Mouse (Mus musculus): ENCODE results near the gene Gm17087.

The Gm17087 gene

DNA sequence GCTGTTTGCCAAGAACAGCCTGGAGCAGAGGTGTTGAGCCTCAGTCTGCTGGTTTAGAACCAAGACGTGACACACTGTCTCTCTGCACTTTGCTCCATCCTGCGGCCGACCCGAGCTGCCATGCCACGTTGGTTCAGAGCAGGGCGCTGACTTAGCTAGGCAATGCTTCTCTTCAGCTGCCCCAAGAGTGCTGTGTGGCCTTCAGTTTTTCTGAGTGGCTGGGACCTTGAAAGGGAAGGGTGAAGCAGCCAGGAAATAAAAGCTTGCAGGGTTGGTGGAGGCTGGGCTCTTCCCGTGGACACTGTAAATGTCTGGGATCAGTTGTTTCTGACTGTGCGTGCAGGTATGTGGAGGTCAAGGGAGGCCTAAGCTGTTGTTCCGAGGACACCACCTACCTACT, 20.4 kb downstream of the Gm17087 start:
- in situ Hi-C loops (cut with MboI, MseI) = loop anchor here in 1 of 2 experiments (5.0 kb wide), 1 partner anchor 46 kb away; no protein-coding TSS in a partner anchor

DNA sequence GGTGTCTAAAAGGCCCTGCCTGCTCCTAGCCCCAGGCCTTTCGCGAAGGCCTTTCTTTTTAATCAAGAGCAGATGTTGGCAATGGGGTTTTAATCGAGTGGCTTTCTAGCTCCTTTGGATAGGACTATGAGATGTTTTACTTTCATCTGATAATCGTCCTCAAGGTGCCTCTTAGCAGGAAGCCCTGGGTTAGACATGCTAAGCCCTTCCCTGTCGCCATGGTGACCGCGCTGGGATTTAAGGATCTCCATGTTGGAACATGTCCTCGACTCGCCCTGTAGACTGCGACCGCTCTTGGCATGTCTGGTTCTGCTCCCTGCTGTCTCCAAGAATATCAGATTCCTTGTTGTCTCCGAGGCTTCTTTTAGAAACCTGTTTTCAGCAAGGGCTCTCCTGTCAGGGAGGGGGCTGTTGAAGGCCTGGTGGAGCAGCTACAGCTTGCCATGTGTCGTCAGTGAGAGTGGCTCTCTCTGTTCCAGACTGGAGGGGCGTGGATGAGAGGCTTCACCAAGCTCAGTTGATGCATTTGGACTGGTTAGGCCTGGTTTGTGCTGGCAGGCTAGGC, 24.7 kb downstream of the Gm17087 start:
- in situ Hi-C loops (cut with MboI, MseI) = no loop called here

DNA sequence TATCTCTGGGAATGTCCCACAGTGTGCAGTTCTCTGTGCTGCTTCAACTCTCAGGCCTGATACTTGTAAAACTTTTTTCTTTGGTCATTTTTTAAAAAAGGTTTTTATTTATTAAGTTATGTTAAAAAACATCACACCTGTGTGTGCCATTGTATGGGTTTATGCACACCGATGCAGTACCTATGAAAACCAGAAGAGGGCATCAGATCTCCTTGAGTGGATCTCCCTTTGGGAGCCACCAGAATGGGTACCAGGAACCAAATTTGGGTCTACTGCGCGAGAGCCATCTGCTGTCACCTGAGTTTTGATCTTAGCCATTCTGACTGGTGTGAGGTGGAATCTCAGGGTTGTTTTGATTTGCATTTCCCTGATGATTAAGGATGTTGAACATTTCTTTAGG, 28.6 kb downstream of the Gm17087 start:
- in situ Hi-C loops (cut with MboI, MseI) = loop anchor here in 1 of 2 experiments (5.0 kb wide), 1 partner anchor 54 kb away; no protein-coding TSS in a partner anchor

DNA sequence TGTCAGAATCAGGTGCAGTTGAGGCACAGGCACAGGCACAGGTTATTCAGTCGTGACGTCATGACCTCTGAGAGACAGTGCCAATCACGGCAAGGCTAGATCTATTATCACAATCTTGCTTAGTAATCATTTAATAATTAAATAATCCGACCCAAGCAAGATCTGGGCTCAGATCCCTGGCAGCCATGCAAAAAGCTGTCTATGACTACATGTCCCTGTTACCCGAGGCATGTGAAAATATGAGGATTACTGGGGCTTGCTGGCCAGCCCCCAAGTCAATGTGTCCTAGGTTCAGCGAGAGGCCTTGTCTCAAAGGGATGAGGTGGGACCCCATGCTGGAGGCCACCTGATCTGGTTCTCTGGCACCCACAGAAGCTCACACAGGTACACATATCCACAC, 30.2 kb downstream of the Gm17087 start:
- in situ Hi-C loops (cut with MboI, MseI) = loop anchor here in 1 of 2 experiments (5.0 kb wide), 1 partner anchor 56 kb away; no protein-coding TSS in a partner anchor

DNA sequence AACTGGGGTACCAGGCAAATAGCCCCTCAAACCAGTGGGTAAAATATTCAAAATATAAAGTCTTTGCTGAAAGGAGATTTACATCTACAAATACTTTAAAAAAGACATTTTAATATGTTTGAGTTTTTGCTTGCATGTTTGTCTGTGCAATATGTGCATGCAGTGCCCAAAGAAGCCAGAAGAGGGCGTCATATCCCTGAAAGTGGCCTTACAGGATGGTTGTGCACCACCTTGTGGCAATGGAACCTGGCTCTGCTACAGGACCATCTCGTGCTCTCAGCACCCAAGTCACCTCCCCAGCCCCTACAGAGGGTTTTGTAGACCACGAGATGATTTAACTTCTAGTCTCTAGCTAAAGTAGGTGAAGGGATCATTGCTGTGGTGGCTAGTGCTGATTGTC, 32.9 kb downstream of the Gm17087 start:
- in situ Hi-C loops (cut with MboI, MseI) = no loop called here

DNA sequence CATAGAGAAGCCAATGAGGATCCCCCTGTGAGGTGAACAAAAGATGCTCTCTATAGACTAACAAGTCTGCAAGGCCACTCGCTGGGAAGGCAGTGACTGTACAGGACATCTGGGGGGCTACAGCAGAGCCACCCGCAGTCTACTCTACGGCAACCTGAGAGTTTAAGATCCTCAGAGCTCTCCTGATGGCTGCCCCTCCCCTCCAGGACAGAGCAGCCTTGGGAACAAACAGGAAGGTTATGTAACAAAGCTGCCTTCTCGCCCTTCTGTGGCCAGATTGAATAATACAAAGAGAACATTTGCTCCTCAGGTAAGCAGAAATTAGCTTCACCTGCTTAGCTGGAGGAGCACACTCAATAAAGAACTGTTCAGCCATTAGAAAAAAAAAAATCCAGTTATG, 34.1 kb downstream of the Gm17087 start:
- in situ Hi-C loops (cut with MboI, MseI) = no loop called here

DNA sequence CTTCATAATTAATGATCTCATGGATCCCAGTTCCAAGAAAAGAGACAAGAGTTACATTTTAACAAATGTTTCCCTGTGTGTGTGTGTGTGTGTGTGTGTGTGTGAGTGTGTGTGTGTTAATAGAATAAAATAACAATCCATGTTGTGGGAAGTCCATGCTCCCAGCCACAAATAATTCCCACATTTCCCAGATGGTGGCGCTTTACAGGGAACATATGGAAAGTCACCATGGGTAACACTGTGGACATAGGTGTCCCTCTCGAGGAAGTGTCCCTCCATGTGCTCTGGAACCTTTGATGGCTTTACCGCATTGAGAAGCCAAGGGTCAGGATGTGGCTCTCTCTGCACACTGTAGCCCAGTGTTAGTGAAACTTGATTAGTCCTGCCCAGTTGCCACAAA, 38.1 kb downstream of the Gm17087 start:
- in situ Hi-C loops (cut with MboI, MseI) = no loop called here

DNA sequence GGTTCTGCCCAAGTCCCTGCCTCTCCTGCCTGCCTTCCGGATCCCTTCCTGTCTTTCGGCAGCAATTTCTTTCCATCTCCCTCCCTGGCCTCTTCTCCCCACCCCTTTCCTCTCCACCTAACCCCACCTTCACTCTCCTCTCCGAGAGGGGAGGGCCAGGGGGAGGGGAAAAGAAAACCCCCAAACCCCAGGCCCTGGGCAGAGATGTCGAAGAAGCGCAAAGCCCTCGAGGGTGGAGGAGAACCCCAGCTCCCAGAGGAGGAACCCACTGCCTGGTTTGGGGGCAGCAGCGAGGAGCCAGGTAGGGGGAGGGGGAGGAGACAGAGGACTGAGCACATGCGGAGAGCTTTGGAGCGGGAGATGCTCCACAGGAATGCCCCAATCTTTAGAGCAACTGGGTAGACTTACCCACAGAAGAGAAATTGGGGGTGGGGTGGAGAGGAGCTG, 39.9 kb downstream of the Gm17087 start:
- in situ Hi-C loops (cut with MboI, MseI) = no loop called here

DNA sequence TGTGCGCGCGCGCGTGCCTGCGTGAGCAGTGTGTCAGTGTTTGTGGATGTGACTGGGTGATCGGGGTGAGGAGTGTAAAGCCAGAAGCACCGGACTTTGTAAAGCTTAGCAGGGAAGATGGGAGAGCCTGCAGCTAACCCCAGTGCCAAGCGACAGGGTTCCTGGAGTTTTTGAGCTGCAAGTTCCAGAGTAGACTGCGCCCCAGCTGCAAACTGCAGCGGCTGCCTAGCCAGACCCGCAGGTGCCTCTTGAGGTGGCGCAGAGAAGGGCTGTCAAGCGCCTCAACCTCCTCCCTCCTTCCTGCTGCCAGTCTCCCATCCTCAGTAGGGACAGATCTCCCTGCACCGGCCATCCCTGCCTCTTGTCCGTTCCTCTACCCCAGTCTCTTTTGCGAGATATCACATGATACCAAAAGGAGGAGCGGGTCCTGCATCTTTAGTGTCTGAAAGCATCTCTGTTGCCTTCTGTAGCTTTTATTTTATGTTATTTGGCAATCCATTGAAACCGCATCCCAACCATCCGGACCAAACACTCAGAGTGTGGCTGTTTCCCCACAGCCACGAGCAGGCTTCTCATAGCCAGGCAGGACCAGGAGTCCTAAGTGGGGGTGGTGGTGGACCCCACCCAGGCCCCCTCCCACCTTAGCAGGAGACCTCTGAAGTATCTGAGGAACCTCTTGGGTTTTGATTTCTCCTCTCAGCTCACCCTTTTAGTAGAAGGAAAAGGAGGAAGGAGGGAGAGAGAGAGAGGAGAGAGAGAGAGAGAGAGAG, 40.6 kb downstream of the Gm17087 start:
- in situ Hi-C loops (cut with MboI, MseI) = no loop called here

DNA sequence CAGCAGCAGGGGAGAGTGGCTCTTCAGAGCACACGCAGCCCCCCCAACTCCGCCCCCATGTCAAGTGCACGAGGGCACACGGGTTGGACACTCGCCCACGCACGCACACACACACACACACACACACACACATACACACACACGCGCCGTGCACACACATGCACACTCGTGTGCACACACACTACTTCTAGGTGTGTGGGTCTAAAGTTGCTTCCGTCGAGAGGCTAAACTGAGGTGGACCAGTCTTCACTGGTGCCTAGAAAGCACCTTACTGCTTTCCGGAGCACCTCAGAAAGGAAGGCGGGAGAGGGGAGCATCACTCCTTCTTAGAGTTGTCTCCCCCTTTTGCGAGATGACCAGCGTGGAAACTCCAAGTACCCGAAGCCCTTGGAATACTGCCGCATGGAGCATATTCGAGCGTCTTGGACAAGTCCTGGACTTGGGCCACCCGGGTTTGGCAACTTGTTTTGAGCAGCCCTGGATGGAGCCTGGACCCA, 41.5 kb downstream of the Gm17087 start, which contains the start of gene Pde10a:
TSS of gene Pde10a (plus strand) at position 148 of the 497 bp plus-strand sequence.
- in situ Hi-C loops (cut with MboI, MseI) = no loop called here

DNA sequence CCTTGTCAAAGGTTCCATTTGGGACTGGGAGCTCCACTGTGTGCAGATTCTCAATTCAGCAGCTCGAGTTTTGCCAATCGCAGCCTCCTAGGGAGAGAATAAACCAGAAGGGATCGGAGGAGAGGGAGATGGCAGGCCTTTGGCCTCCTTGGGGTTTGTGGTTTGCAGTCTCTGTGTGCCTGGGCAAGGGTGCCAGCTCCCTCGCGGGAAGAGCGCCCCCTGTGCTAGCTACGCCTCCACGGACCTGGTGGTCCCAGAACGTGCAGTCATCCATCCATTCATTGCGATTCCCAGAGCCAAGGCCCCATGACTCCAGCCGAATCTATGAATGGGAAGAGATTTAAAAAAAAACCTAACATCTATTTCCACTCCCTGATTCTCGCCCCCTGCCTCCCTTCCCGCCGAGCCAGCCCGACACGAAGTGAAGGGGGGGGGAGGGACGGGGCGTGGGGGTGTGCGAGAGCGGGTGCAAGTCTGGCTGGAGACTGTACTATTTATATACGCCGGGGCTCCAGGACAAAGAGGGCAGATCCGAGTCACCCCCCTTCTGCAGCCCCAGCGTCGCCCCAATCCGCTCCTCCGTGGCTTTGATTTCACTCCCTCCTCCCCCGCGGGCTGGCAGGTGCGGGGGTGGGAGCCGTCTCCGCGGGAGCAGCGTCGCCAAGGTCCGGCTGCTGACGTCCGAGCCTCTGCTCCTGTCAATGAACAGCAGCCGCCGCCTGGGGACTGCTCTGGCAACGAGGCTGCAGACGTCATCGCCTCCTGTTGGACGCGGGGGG, 42.2 kb downstream of the Gm17087 start:
- in situ Hi-C loops (cut with MboI, MseI) = loop anchor here in 1 of 2 experiments (5.0 kb wide), 1 partner anchor 42 kb away; no protein-coding TSS in a partner anchor

DNA sequence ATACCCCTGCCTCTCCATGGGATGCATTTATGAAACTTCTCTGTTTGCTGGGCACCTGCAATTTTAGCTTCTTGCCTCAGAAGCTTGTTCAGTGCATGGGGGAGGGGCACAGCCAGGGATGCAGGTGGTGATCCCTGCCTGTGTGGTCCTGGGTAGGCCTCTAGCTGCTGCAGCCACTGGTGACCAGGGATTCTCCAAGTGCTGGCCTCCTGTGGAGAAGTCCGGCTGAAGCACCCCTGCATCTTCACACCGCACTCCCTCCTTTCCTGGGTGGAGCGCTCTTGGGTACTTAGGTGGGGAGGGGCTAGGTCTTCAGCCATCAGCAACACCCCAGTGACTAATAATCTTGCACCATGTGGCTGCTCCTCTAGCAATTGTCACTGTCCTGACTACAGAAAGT, 42.8 kb downstream of the Gm17087 start:
- in situ Hi-C loops (cut with MboI, MseI) = loop anchor here in 1 of 2 experiments (5.0 kb wide), 1 partner anchor 42 kb away; no protein-coding TSS in a partner anchor

DNA sequence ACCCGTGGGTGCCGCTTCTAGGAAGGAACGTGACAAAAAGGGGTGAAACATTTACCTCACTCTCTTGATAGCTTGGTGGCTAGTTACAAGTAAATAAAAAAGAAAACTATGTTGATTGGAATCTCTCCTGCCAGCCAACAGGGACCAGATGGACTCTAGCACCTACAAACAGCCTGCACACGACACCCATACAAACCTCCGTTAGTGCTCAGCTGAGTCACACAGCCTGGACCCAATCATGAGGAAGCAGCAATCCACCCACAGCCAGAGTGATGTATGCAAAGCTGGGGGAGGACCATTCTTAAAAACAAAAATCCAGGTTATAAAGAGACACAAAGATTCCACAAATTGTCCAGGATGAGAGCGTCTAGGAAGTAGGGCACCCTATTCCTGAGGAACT, 50.7 kb downstream of the Gm17087 start:
- in situ Hi-C loops (cut with MboI, MseI) = no loop called here

All from T-helper 17 cell (primary cell).